Mouse (Mus musculus) thymus, adult 2 months (tissue): ENCODE results near the gene Hcrt.

Experiments
- CTCF ChIP-seq: fragments of 200-500 bp; IDR thresholded peaks from 2 replicates; pipeline ENCODE4 v1.5.1; 2012; ENCODE audit warnings: mild to moderate bottlenecking, control low read depth, low read length, moderate library complexity, borderline replicate concordance; ENCODE audit not compliant: control insufficient read depth, poor library complexity, insufficient read depth; ENCODE audit errors: extremely low read depth
- POLR2A ChIP-seq: fragments of 200-500 bp; IDR thresholded peaks from 2 replicates; pipeline ENCODE4 v1.6.1; 2012; ENCODE audit warnings: mild to moderate bottlenecking, low read length, control low read depth, moderate library complexity; ENCODE audit not compliant: control insufficient read depth, poor library complexity, insufficient read depth; ENCODE audit errors: extremely low read depth

DNA sequence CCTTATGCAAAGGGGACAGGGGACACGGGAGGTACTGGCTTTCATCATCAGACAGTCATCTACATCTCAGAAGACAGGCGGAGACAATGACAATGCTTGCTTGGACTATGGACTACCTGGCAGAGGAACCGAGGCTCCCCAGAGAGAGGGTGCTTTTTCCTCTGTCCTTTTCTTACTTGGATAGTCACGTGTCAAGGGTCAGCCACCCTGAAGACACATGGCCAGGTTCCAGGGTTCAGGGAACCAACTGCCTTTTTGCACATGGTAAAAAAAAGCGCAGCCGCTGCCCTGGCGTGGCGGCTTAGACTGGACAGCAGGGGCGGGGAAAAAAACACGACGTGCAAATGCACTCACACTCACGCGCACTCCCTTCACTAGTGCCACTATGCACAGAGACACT is 19.8 kb upstream of the Hcrt start:
- TF ChIP-seq POLR2A (no peak), CTCF (no peak)
